Mouse (Mus musculus) intestine, embryonic 14.5 days (tissue): ENCODE measurements around the gene Eddm3b. TPM values are rescaled to one million over a fixed set of nuclear protein-coding genes. Genes with fewer than 3 reads are reported as not detected.
"Not testable (repeated sequence)": the region's sequence is repeated elsewhere in the genome, so short reads cannot be mapped to it uniquely, and the experiment has no call there.

Experiments
- ATAC-seq: fragments of 200-750 bp; cut with Nextera tagmentation; replicated peaks from 2 replicates; pipeline ENCODE4 v1.8.0; 2017; ENCODE audit warnings: low read depth, moderate number of reproducible peaks, moderate TSS enrichment, moderate library complexity; ENCODE audit not compliant: low FRiP score, low TSS enrichment
- DNase-seq: peaks from one replicate; pipeline ENCODE4 v3.0.0-alpha.2; 2018; ENCODE audit warnings: low spot score
- H3K27ac ChIP-seq: fragments of 300-500 bp; sonication (generic); 2 replicates; pipeline ENCODE4 v1.5.1; 2014; ENCODE audit warnings: low read depth, mild to moderate bottlenecking, control low read depth
- H3K27me3 ChIP-seq: fragments of 300-500 bp; sonication (generic); replicated peaks from 2 replicates; pipeline ENCODE4 v1.6.1; 2014; ENCODE audit warnings: low read length, control low read depth; ENCODE audit not compliant: control insufficient read depth, insufficient read depth
- H3K36me3 ChIP-seq: fragments of 300-500 bp; sonication (generic); 2 replicates; pipeline ENCODE4 v1.6.1; 2014; ENCODE audit warnings: low read length, control low read depth; ENCODE audit not compliant: control insufficient read depth, insufficient read depth
- H3K4me1 ChIP-seq: fragments of 300-500 bp; sonication (generic); replicated peaks from 2 replicates; pipeline ENCODE4 v1.6.1; 2014; ENCODE audit warnings: low read length, control low read depth, mixed read lengths; ENCODE audit not compliant: control insufficient read depth, insufficient read depth
- H3K4me2 ChIP-seq: fragments of 300-500 bp; sonication (generic); 2 replicates; pipeline ENCODE4 v1.6.1; 2014; ENCODE audit warnings: low read length
- H3K4me3 ChIP-seq: fragments of 300-500 bp; sonication (generic); 2 replicates; pipeline ENCODE4 v1.5.1; 2014; ENCODE audit warnings: low read depth, low read length, control low read depth, mixed read lengths
- H3K9ac ChIP-seq: fragments of 300-500 bp; sonication (generic); 2 replicates; pipeline ENCODE4 v1.6.1; 2014; ENCODE audit warnings: mild to moderate bottlenecking, low read length
- H3K9me3 ChIP-seq: fragments of 300-500 bp; sonication (generic); 2 replicates; pipeline ENCODE4 v1.6.1; 2016; ENCODE audit warnings: low read length, control low read depth; ENCODE audit not compliant: control insufficient read depth
- WGBS: fragments of 180-500 bp; shearing (Covaris S2); extraction: QIAGEN DNeasy Blood & Tissue Kit; methylation state at CpG from one replicate; pipeline ENCODE4 v1.1.7; 2014; 5-methylcytosine and 5-hydroxymethylcytosine counted together
- polyA plus RNA-seq: library from polyadenylated mRNA; unstranded; fragments of >200 nt; fragmentation: Nextera tagmentation; extraction: Ambion mirVana; gene quantifications from 2 replicates; pipeline ENCODE4 v1.2.1, GENCODE M21; 2014

Eddm3b gene
- polyA plus RNA-seq, 1 experiment from 2014 or later: 0.12 TPM

DNA sequence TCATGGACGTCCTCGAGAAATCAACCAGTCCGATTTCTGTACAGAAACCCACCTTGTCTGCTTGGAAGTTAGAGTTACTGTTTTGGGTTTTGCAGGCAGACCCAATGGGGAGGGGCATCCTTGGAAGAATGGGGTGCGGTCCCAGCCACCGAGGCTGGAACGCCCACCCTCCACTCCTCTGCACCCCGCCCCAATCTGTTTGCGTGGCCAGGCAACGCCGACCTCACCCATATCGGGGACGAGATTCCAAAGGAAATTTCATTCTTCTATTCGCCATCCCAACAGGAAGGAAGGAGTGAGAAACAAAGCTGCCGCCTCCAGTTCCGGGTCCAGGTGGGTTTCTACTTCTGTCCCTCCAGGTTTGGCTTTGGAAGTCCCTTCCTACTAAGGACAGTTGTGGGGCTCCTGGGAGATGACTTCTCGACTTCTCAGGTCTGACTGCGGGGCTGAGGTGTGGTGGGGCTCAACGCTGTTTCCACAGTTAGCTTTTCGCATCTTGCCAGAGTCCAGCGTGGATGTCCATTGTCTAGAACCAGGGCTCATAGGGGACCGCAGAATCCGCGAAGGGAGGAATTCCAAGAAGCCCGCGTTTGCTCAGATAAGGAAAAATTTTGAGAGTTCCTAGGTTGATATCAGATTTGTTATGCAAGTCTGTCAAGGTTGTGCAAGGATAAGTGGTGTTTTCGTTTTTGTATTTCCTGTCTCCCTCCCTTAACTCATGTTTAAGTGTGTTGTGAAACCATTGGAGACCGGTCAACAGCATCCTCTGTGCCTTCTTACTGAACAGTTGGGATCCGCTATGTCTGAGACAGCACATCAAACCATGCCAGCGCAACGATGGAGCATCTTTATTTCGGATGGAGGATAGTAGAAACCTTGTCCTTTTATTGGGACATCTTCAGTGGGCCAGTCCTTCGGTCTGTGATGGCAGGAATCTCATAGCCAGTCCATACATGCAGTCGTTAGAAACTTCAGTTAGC is 23.0 kb upstream of the Eddm3b start, which contains the start of the genes Rnase4 and Ang:
TSS of gene Rnase4 (plus strand) at position 157 of the 980 bp plus-strand sequence.
TSS of gene Ang (plus strand) at position 230 of the 980 bp plus-strand sequence.
- peak; percentile 56 for ATAC-seq
- WGBS: 7% methylated on average over 33 of the region's 33 CpGs

DNA sequence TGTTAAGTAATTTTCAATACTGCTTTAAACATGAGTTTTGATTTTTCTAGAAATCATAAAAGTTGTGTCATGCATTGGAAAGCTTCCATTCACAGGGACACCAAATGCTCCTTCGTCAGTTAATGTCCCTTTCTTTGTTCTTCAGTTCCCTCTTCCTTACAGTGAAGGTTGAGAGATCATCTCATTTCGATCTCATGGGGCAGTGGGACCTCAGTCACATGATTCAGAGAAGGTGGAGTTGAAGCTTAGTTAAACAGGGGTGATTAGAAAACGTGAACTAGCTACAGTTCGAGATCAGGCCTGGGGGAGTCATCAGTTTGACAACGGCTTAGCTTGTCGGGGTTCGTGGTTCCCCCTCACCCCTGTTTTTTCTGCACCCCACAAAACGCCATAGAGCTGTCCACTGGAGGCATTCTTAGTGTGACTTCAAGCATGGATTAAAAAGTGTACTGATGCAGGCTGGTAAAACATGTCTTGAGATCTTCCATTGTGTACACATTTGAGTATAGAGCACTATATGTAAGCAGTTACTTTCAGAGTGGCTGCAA is 22.1 kb upstream of the Eddm3b start:
- peak overlapping the region; percentile 58 for H3K4me2 ChIP-seq
- H3K36me3 ChIP-seq: no peaks in the 10 kb centered on the region
- peak overlapping the region; percentile 92; the same call in 1 of the 2 replicates for H3K27ac ChIP-seq
- peak overlapping the region; percentile 68; the same call in 1 of the 2 replicates for H3K9ac ChIP-seq
- peak overlapping the region; percentile 74 for H3K4me3 ChIP-seq
- DNase-seq: no peak
- peaks cover 2% of the 10 kb centered on the region; the same call in 1 of the 2 replicates for H3K4me1 ChIP-seq
- no peaks in the 10 kb centered on the region for H3K9me3 ChIP-seq
- no peaks in the 10 kb centered on the region for H3K27me3 ChIP-seq
- ATAC-seq: no peak
- 37% methylated on average over 8 of the region's 8 CpGs for WGBS

More for the DNA sequence above, 23.0 kb upstream of the Eddm3b start, which contains the start of the genes Rnase4 and Ang:
- H3K9ac ChIP-seq: peak within 1 kb of the TSS; percentile 68
- peak; percentile 85 for DNase-seq
- peak within 1 kb of the TSS; percentile 58 for H3K4me2 ChIP-seq
- H3K4me1 ChIP-seq: peaks cover 2% of the 10 kb centered on the region; the same call in 1 of the 2 replicates
- H3K4me3 ChIP-seq: peak within 1 kb of the TSS; percentile 74
- H3K36me3 ChIP-seq: no peaks in the 10 kb centered on the region
- H3K27me3 ChIP-seq: no peaks in the 10 kb centered on the region
- H3K27ac ChIP-seq: peak within 1 kb of the TSS; percentile 92
- no peaks in the 10 kb centered on the region for H3K9me3 ChIP-seq

DNA sequence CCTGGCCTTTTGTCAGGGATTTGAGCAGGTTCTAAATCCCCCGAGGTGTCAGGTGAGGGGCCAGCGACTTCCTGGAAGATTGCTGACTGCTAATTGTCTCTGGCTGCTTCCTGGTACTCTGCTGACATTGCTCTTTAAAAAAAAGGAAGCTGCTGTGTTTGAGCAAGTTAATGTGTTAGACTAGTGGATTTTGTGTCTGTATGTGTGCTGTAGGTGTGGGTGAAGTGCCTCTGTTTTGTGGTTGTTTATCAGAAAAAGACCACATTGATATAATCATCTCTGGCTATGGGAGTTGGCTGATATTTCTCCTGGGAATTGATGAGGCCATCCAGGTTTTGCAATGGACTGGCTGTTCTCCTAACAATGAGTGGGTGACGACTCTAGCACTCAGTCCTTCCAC is 20.7 kb upstream of the Eddm3b start:
- H3K4me2 ChIP-seq: no peak overlapping the region
- ATAC-seq (no peak), DNase-seq (no peak)
- H3K36me3 ChIP-seq: no peaks in the 10 kb centered on the region
- no peak overlapping the region for H3K9ac ChIP-seq
- WGBS: 25% methylated on average over 3 of the region's 3 CpGs
- H3K27ac ChIP-seq: no peak overlapping the region
- H3K4me1 ChIP-seq: peaks cover 2% of the 10 kb centered on the region; the same call in 1 of the 2 replicates
- H3K9me3 ChIP-seq: no peaks in the 10 kb centered on the region
- no peak overlapping the region for H3K4me3 ChIP-seq
- no peaks in the 10 kb centered on the region for H3K27me3 ChIP-seq

DNA sequence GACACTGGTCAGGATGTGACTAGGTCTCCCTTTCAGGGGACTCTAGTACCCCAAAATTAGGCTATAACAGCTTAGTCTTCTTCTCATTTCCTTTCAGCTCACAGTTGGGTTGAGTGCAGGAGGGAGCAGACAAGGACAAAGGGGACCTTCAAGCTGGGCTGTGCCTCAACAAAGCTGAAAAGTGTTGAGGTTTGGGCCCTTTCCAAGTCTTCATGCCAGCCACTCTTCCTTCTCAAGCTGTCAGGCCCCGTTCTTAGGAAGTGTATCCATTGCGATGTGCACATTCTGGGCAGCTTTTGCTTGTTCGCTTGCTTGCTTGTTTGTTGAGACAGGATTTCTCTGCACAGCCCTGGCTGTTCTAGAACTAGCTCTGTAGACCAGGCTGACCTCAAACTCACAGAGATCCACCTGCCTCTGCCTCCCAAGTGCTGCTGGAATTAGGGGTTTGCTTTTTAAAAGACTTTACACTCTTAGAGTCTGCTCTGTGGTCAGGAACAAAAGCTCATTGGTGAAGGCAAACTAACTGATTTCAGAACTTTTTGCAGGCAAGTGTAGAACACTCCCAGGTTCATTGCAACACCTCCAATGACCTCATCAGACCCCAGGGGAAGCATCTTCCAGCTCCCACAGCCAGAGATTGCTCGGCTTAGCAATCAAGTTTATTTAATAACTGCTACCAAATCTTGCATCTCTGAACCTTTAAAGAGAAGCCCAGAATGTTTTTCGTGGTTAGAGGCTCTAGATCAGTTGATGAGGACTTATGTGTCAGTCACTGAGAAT is 19.9 kb upstream of the Eddm3b start:
- no peak for DNase-seq
- H3K9ac ChIP-seq: no peak overlapping the region
- H3K27ac ChIP-seq: no peak overlapping the region
- peaks cover 2% of the 10 kb centered on the region; the same call in 1 of the 2 replicates for H3K4me1 ChIP-seq
- H3K4me2 ChIP-seq: no peak overlapping the region
- H3K9me3 ChIP-seq: no peaks in the 10 kb centered on the region
- WGBS: 81% methylated on average over 5 of the region's 5 CpGs
- ATAC-seq: no peak
- no peaks in the 10 kb centered on the region for H3K36me3 ChIP-seq
- H3K27me3 ChIP-seq: no peaks in the 10 kb centered on the region
- no peak overlapping the region for H3K4me3 ChIP-seq

DNA sequence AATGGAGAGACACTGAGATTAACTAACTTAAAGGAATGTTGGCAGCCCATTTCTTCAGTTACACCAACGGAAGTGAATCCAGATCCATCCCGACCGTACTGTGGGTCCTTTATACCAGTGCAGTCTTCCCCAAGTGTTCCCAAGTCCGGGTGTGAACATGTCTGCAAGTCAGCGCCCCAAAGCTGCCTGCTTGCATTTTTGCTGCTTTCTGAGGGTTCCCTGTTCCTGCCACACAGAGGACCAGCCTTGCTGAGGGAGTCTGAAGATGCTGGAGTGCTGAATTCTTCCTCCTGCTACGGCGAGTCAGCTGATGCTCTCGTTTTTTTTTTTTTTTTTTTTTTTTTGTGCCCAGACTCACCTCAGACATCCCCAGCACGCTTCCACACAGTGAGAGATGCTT is 19.3 kb upstream of the Eddm3b start:
- Histone ChIP-seq H3K27ac (no peak overlapping the region; the same call in 1 of the 2 replicates), H3K9ac (no peak overlapping the region), H3K9me3 (no peaks in the 10 kb centered on the region), H3K27me3 (no peaks in the 10 kb centered on the region), H3K4me3 (no peak overlapping the region), H3K4me2 (no peak overlapping the region), H3K4me1 (peaks cover 2% of the 10 kb centered on the region; the same call in 1 of the 2 replicates), H3K36me3 (no peaks in the 10 kb centered on the region)
- 66% methylated on average over 9 of the region's 9 CpGs for WGBS
- no peak for ATAC-seq
- no peak for DNase-seq

DNA sequence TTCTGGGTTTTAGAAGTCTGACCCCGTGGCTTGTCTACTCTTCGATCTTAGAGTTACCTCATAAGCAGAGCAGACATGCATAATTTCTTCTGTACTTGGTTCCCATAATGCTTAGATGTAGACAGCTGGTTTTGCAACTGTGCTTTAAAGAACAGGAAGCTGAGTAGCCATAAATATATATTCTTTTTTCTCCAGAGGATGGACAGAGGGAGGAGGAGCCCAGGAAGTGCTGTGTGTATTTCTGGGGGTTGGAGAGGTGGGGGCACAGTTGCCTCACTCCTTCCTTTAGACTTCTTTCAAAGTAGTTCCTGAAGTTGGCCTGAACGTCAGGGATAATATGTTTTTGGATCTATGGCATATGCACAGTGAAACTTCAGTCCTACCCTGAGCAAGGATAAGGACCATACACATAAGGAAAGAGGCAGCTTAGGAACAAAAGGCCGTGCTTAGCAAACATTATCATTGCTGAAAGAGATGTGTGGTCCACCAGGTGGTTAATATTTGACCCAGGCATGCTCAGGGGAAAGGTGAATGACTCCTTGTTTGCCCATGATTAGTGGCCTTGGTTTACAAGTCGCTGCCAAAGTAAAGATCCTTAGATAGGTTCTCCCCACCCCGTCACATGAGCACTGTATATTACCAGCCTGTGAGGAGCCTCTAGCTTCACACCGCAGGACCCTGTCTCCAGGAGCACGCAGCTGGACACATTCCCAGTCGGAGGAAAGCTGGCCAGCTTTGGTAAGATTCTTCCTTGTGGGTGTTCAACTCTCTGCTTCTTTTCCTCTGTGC is 18.3 kb upstream of the Eddm3b start:
- no peaks in the 10 kb centered on the region for H3K9me3 ChIP-seq
- ATAC-seq (peak; percentile 83), DNase-seq (no peak)
- no peaks in the 10 kb centered on the region for H3K36me3 ChIP-seq
- WGBS: 34% methylated on average over 9 of the region's 9 CpGs
- H3K9ac ChIP-seq: no peak overlapping the region
- peak overlapping the region; percentile 37 for H3K4me2 ChIP-seq
- peak overlapping the region; percentile 61 for H3K27ac ChIP-seq
- no peaks in the 10 kb centered on the region for H3K27me3 ChIP-seq
- peak overlapping the region; percentile 22 for H3K4me3 ChIP-seq
- peaks cover 2% of the 10 kb centered on the region; the same call in 1 of the 2 replicates for H3K4me1 ChIP-seq

DNA sequence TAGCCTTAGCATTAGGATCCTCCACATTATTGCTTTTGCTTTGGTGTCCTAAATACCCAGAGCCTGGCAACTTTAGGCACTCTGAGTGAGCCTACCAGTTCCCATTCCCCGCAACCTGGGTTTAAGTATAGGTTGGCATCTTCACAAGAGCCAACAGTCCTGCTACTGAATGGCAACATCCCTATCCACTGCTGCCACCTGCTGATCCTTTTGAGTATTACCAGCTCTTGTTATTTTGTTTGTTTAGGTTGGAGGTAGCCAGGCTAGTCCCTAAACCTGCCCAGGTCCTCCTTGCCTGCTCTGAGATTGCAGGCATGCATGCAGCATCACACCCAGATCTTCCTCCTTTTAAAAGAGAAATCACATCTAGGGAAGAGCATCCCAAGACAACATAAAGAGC is 15.9 kb upstream of the Eddm3b start:
- ATAC-seq, H3K4me3 ChIP-seq, H3K9me3 ChIP-seq: not testable (repeated sequence)

More for the DNA sequence above, 15.9 kb upstream of the Eddm3b start:
- H3K27me3 ChIP-seq, H3K27ac ChIP-seq, H3K4me1 ChIP-seq, H3K36me3 ChIP-seq, H3K4me2 ChIP-seq, H3K9ac ChIP-seq: not testable (repeated sequence)
- 26% methylated on average over 1 of the region's 1 CpGs for WGBS
- peak; percentile 77 for DNase-seq
